Mouse (Mus musculus): Measurements from ENCODE around the gene Ak6. TPM values are rescaled to one million over a fixed set of nuclear protein-coding genes. Genes with fewer than 3 reads are reported as not detected.

The Ak6 gene
- polyA plus RNA-seq, 1 experiment = 115 TPM

- no peaks in the 10 kb centered on the region for H3K79me2 ChIP-seq (ENCODE audit: control insufficient read depth, insufficient read depth)
- no peak overlapping the region for H3K4me2 ChIP-seq (ENCODE audit: low read depth)
- H3ac ChIP-seq (ENCODE audit: control insufficient read depth, insufficient read length) = no peak overlapping the region
- TF ChIP-seq CEBPB (IDR thresholded peaks at IDR 0.05; ENCODE audit: insufficient read depth, poor library complexity, severe bottlenecking) = no peak
- TF ChIP-seq REST (IDR thresholded peaks at IDR 0.05; ENCODE audit: insufficient read depth, insufficient read length) = no peak
- no peak for TF ChIP-seq USF1 (IDR thresholded peaks at IDR 0.05; ENCODE audit: low read depth)
- no peak for TF ChIP-seq TCF12 (IDR thresholded peaks at IDR 0.05; ENCODE audit: insufficient read depth, poor library complexity, severe bottlenecking)
- H3K4me3 ChIP-seq = no peak overlapping the region
- peaks cover 67% of the 10 kb centered on the region for H3K36me3 ChIP-seq (ENCODE audit: control insufficient read depth, insufficient read depth)
- H3K27me3 ChIP-seq (ENCODE audit: control insufficient read depth, insufficient read depth, insufficient read length) = no peaks in the 10 kb centered on the region
Observed at GRCm38 (mm10) chr13:100706206-100706605, 55.4 kb downstream of the Ak6 start.

GRCm38 (mm10) chr13:100715467-100715866 is 64.7 kb downstream of the Ak6 start:
- H3K4me3 ChIP-seq = no peak overlapping the region
- peaks cover 50% of the 10 kb centered on the region for H3K36me3 ChIP-seq (ENCODE audit: control insufficient read depth, insufficient read depth)
- H3K79me2 ChIP-seq (ENCODE audit: control insufficient read depth, insufficient read depth) = no peaks in the 10 kb centered on the region
- H3ac ChIP-seq (ENCODE audit: control insufficient read depth, insufficient read length) = no peak overlapping the region
- TF ChIP-seq MYOG (IDR thresholded peaks at IDR 0.05; ENCODE audit: control insufficient read depth in 1 of 3, insufficient read depth in 1 of 3, insufficient read length in 2 of 3, low read depth in 2 of 3) = no peak
- no peak for TF ChIP-seq POLR2AphosphoS2 (IDR thresholded peaks at IDR 0.05; ENCODE audit: insufficient read length, low read depth)
- TF ChIP-seq E2F4 (IDR thresholded peaks at IDR 0.05; ENCODE audit: insufficient read depth) = no peak
- no peaks in the 10 kb centered on the region for H3K27me3 ChIP-seq (ENCODE audit: control insufficient read depth, insufficient read depth, insufficient read length)
- H3K4me2 ChIP-seq (ENCODE audit: low read depth) = no peak overlapping the region

Other genes starting within 250 kb of the Ak6 start
- gene Naip1, start 198.1 kb upstream of the Ak6 start, polyA plus RNA-seq (2012; fragmentation: generic; extraction: Trizol) = 0.01 TPM
- gene Gtf2h2, start 158.4 kb upstream of the Ak6 start, polyA plus RNA-seq (2012; fragmentation: generic; extraction: Trizol) = 13.1 TPM
- 0.05 TPM for gene Ocln, start 98.3 kb upstream of the Ak6 start, polyA plus RNA-seq (2012; fragmentation: generic; extraction: Trizol)
- 0.07 TPM for gene Marveld2, start 34.0 kb upstream of the Ak6 start, polyA plus RNA-seq (2012; fragmentation: generic; extraction: Trizol)
- 5.9 TPM for gene Rad17, start 72 bp downstream of the Ak6 start, polyA plus RNA-seq (2012; fragmentation: generic; extraction: Trizol)
- 5.3 TPM for gene Taf9, start 600 bp downstream of the Ak6 start, polyA plus RNA-seq (2012; fragmentation: generic; extraction: Trizol)
- 0.17 TPM for gene Ccdc125, start 18.7 kb downstream of the Ak6 start, polyA plus RNA-seq (2012; fragmentation: generic; extraction: Trizol)
- 23.6 TPM for gene Cdk7, start 80.0 kb downstream of the Ak6 start, polyA plus RNA-seq (2012; fragmentation: generic; extraction: Trizol)
- 126 TPM for gene Mrps36, start 93.7 kb downstream of the Ak6 start, polyA plus RNA-seq (2012; fragmentation: generic; extraction: Trizol)
- 3.0 TPM for gene Cenph, start 124.9 kb downstream of the Ak6 start, polyA plus RNA-seq (2012; fragmentation: generic; extraction: Trizol)
- gene Ccnb1, start 135.6 kb downstream of the Ak6 start, polyA plus RNA-seq (2012; fragmentation: generic; extraction: Trizol) = 45.4 TPM
- 20.9 TPM for gene Slc30a5, start 182.4 kb downstream of the Ak6 start, polyA plus RNA-seq (2012; fragmentation: generic; extraction: Trizol)

All from myocyte (in vitro differentiated cells).